Mouse (Mus musculus) olfactory bulb, adult 2 months (tissue): ENCODE data around the gene Rapgef6. TPM values are rescaled to one million over a fixed set of nuclear protein-coding genes. Genes with fewer than 3 reads are reported as not detected.

ENCODE experiments used
- H3K27ac ChIP-seq: fragments of 200-500 bp; 2 replicates; pipeline ENCODE4 v1.5.1; 2012; ENCODE audit warnings: low read depth, low read length; ENCODE audit not compliant: insufficient read depth
- H3K4me1 ChIP-seq: fragments of 200-500 bp; 2 replicates; pipeline ENCODE4 v1.6.1; 2012; ENCODE audit warnings: low read length; ENCODE audit not compliant: control insufficient read depth, insufficient read depth
- H3K4me3 ChIP-seq: fragments of 200-500 bp; 2 replicates; pipeline ENCODE4 v1.5.1; 2012; ENCODE audit warnings: mild to moderate bottlenecking, low read depth, low read length, moderate library complexity; ENCODE audit not compliant: insufficient read depth
- CTCF ChIP-seq: fragments of 200-500 bp; IDR thresholded peaks from 2 replicates; pipeline ENCODE4 v1.5.1; 2012; ENCODE audit warnings: low read depth, mild to moderate bottlenecking, low read length, moderate library complexity; ENCODE audit not compliant: insufficient read depth
- POLR2A ChIP-seq: fragments of 200-500 bp; IDR thresholded peaks from 2 replicates; pipeline ENCODE4 v1.6.1; 2012; ENCODE audit warnings: mild to moderate bottlenecking, low read depth, low read length, moderate library complexity; ENCODE audit not compliant: insufficient read depth
- WGBS: fragments of 180-500 bp; shearing (Covaris S2); methylation state at CpG from one replicate; pipeline ENCODE4 v1.1.7; 2018; 5-methylcytosine and 5-hydroxymethylcytosine counted together
- polyA plus RNA-seq: library from polyadenylated mRNA; stranded (reverse); fragments of >200 nt; gene quantifications from 2 replicates; pipeline ENCODE4 v1.2.4, GENCODE M21; 2012; ENCODE audit warnings: low replicate concordance; ENCODE audit not compliant: missing spikeins, insufficient read depth, insufficient read length

Rapgef6 gene
- polyA plus RNA-seq, 1 experiment = not detected

GRCm38 (mm10) chr11:54540328-54540727 is 17.7 kb downstream of the Rapgef6 start:
- Histone ChIP-seq H3K4me1 (no peaks in the 10 kb centered on the region), H3K27ac (no peak overlapping the region), H3K4me3 (no peak overlapping the region)
- TF ChIP-seq POLR2A = no peak

GRCm38 (mm10) chr11:54542414-54542813 is 19.8 kb downstream of the Rapgef6 start:
- TF ChIP-seq CTCF = no peak
- TF ChIP-seq POLR2A = no peak
- Histone ChIP-seq H3K27ac (no peak overlapping the region), H3K4me3 (no peak overlapping the region), H3K4me1 (no peaks in the 10 kb centered on the region)

GRCm38 (mm10) chr11:54554970-54555369 is 32.3 kb downstream of the Rapgef6 start:
- Histone ChIP-seq H3K4me3 (no peak overlapping the region), H3K4me1 (no peaks in the 10 kb centered on the region), H3K27ac (no peak overlapping the region)
- 79% methylated on average over 2 of the region's 2 CpGs for WGBS
- TF ChIP-seq CTCF = no peak
- no peak for TF ChIP-seq POLR2A

GRCm38 (mm10) chr11:54562761-54563160 is 40.1 kb downstream of the Rapgef6 start:
- no peak overlapping the region for H3K27ac ChIP-seq
- H3K4me1 ChIP-seq = no peaks in the 10 kb centered on the region
- H3K4me3 ChIP-seq = no peak overlapping the region
- TF ChIP-seq POLR2A (no peak), CTCF (no peak)
- WGBS = 69% methylated on average over 5 of the region's 5 CpGs

GRCm38 (mm10) chr11:54567959-54568358 is 45.3 kb downstream of the Rapgef6 start:
- WGBS = 23% methylated on average over 1 of the region's 1 CpGs
- Histone ChIP-seq H3K27ac (no peak overlapping the region), H3K4me1 (no peaks in the 10 kb centered on the region), H3K4me3 (no peak overlapping the region)
- TF ChIP-seq CTCF = no peak
- no peak for TF ChIP-seq POLR2A

- 93% methylated on average over 2 of the region's 2 CpGs for WGBS
- TF ChIP-seq POLR2A = no peak
- no peak for TF ChIP-seq CTCF
- Histone ChIP-seq H3K4me1 (no peaks in the 10 kb centered on the region), H3K27ac (no peak overlapping the region), H3K4me3 (no peak overlapping the region)
Observed at GRCm38 (mm10) chr11:54574741-54575140, 52.1 kb downstream of the Rapgef6 start.

GRCm38 (mm10) chr11:54592585-54592984 is 69.9 kb downstream of the Rapgef6 start:
- H3K4me1 ChIP-seq = no peaks in the 10 kb centered on the region
- H3K4me3 ChIP-seq = no peak overlapping the region
- no peak for TF ChIP-seq CTCF
- TF ChIP-seq POLR2A = no peak
- no peak overlapping the region for H3K27ac ChIP-seq
- WGBS = 56% methylated on average over 3 of the region's 3 CpGs

- Histone ChIP-seq H3K4me1 (no peaks in the 10 kb centered on the region), H3K27ac (no peak overlapping the region), H3K4me3 (no peak overlapping the region)
- TF ChIP-seq POLR2A (no peak), CTCF (no peak)
- 54% methylated on average over 2 of the region's 2 CpGs for WGBS
Observed at GRCm38 (mm10) chr11:54594049-54594448, 71.4 kb downstream of the Rapgef6 start.

- no peak for TF ChIP-seq POLR2A
- TF ChIP-seq CTCF = no peak
- WGBS = 57% methylated on average over 4 of the region's 4 CpGs
- Histone ChIP-seq H3K27ac (no peak overlapping the region), H3K4me1 (no peaks in the 10 kb centered on the region), H3K4me3 (no peak overlapping the region)
Observed at GRCm38 (mm10) chr11:54595053-54595452, 72.4 kb downstream of the Rapgef6 start.

GRCm38 (mm10) chr11:54595905-54596555 is 73.4 kb downstream of the Rapgef6 start:
- peak overlapping the region; percentile 89 for H3K27ac ChIP-seq
- H3K4me3 ChIP-seq = no peak overlapping the region
- WGBS = 27% methylated on average over 8 of the region's 8 CpGs
- no peaks in the 10 kb centered on the region for H3K4me1 ChIP-seq
- no peak for TF ChIP-seq CTCF

- Histone ChIP-seq H3K27ac (no peak overlapping the region), H3K4me1 (no peaks in the 10 kb centered on the region), H3K4me3 (no peak overlapping the region)
- TF ChIP-seq POLR2A (no peak), CTCF (no peak)
- 53% methylated on average over 1 of the region's 1 CpGs for WGBS
Observed at GRCm38 (mm10) chr11:54597902-54598447, 75.3 kb downstream of the Rapgef6 start.
